Mouse (Mus musculus): Measurements from ENCODE around the gene Rps27.
"Not testable (repeated sequence)": the region's sequence is repeated elsewhere in the genome, so short reads cannot be mapped to it uniquely, and the experiment has no call there.

The Rps27 gene

DNA sequence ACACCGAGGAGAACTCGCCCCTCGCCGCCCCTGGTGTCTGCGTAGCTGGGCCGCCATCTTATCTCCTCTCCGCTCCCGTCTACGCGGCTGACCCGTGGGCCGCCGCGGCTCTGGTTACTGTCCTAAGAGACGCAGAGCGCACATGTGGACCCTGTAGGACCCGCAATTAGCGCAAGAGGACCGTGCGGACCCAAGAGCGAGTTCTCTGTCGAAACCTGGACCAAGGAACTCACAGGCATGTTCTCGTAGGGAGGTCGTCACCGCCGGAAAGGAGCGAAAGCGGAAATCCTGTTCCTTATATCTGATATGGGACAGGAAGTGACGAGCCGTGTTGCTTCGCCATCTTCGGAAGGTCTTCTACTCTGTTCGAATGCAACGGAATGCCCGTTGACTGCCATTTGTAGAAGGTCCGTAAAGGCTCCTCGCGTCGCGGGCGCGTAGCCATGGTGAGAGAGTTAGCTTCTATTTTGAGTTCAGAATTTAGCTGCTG, at the start of gene Rps27, which contains the start of gene Rab13:
Gene Rps27, minus strand, starts transcription at position 275 of the 490 bp plus-strand sequence.
Gene Rab13, plus strand, starts transcription at position 319 of the 490 bp plus-strand sequence.
- DNase-seq (ENCODE audit: low spot score in 2 of 2) = peak; percentile 95 to 97

- DNase-seq (ENCODE audit: low spot score in 2 of 2) = no peak
Measured at GRCm38 (mm10) chr3:90258521-90258920, 45.1 kb upstream of the Rps27 start.

GRCm38 (mm10) chr3:90256731-90257530, 43.5 kb upstream of the Rps27 start:
- DNase-seq (ENCODE audit: low spot score in 2 of 2) = no peak

DNA sequence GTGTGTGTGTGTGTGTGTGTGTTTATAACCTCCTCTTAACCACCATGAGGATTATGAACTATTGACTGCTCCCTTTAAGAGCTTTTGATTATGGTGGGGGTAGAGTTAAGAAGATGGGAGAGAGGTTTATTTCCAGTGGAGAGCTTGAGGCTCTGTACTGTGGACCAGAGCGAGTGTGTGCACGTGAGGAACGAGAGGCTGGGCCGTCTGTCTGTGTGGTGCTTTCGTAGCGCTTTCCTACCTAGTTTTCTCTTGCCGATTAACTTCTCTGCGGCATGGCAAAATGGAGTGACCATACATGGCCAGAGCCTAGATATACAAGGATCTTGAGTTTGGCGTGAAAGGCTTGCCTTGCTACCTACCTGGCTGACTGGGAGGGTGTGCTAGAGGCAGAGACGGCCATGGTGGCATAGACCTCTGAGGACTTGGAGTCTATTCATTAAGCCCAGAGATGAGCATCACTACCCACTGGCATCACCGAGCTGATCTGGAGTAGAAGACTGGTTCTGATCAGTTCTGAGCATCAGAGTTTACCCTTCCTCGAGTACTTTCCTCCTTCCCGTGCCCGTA, 42.4 kb upstream of the Rps27 start:
- no peak for DNase-seq (ENCODE audit: low spot score in 2 of 2)

DNA sequence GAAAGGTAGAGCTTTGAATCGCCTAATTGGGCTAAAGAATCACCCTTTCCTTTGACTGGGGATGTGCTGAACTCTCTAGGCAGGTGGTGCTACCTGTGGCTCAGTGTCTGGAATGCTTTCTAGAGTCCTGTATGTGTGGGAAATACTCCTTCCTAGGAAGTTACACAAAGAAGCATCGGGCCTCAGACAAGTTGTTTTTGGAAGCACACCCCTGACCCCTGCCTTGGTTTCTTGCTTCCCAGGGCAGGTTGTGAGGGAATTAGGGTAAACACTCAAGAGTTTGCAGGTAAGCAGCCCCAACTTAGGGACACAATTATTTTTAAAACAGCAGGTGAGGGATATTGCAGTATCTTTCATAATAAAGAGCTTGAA, 41.7 kb upstream of the Rps27 start:
- no peak for DNase-seq (ENCODE audit: low spot score in 2 of 2)

GRCm38 (mm10) chr3:90254419-90255193, 41.2 kb upstream of the Rps27 start:
- no peak for DNase-seq (ENCODE audit: low spot score in 2 of 2)

GRCm38 (mm10) chr3:90253653-90254418, 40.4 kb upstream of the Rps27 start, which contains the start of gene Crtc2:
Gene Crtc2, plus strand, starts transcription at chr3:90254163.
- peak; percentile 98 to 99 for DNase-seq (ENCODE audit: low spot score in 2 of 2)

DNA sequence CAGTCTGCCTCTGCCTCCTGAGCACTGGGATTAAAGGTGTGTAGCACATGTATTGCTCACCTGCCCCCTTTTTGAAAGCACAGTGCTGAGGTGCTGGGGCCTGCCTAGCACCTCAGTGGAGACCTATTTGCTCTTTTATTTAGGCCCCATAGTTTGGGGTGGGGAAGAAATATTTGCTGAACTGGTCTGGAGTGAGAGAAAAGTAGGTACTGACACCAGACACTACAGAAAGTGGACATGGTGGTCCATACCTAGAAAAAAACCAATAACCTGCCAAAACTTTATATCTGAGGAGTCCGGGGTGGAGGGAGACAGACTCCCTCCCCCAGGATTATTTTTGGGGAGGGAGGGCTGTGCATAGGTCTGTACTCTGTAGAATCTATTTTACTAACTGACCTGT, 39.7 kb upstream of the Rps27 start:
- not testable (repeated sequence) for DNase-seq (ENCODE audit: low spot score in 2 of 2)

DNA sequence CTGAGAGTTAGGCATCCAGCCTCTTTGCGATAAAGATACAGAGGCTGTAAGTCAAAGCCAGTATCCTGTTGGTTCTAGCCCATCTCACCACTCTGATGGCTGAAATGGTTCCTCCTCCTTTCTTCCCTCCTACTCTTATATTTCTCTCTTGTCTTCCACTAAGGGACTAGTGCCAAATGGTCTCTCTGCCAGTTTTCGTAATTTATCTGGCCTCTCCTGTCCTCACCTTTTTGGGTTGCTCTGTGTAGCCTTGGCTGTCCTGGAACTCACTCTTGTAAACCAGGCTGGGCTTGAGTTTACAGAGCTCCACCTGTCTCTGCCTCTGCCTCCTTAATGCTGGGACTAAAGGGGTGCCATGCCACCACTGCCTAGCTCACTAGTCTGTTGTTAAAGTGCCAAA, 39.2 kb upstream of the Rps27 start:
- not testable (repeated sequence) for DNase-seq (ENCODE audit: low spot score in 2 of 2)

- not testable (repeated sequence) for DNase-seq (ENCODE audit: low spot score in 2 of 2)
Measured at GRCm38 (mm10) chr3:90251731-90252226, 38.3 kb upstream of the Rps27 start.

GRCm38 (mm10) chr3:90250791-90251190, 37.3 kb upstream of the Rps27 start:
- no peak for DNase-seq (ENCODE audit: low spot score in 2 of 2)

GRCm38 (mm10) chr3:90248746-90249100, 35.3 kb upstream of the Rps27 start:
- DNase-seq (ENCODE audit: low spot score in 2 of 2) = no peak

- peak; percentile 96 to 98 for DNase-seq (ENCODE audit: low spot score in 2 of 2)
Measured at GRCm38 (mm10) chr3:90247960-90248745, 34.7 kb upstream of the Rps27 start, which contains the start of gene Slc39a1. Gene Slc39a1, plus strand, starts transcription at chr3:90248172.

DNA sequence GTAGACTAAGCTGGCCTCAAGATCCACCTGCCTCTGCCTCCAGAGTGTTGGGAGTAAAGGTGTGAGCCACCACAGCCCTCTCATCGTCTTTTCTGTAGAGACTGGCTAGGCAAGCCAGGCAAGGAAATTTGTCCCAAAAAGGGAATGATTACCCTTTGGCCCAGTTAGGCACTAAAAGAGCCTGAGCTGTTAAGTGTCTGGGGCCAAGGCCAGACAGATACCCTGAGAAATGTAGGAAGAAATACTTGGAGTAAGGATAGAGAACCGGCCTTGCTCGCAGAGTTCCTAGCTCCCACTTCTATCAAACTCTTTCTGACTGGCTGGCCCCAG, 34.1 kb upstream of the Rps27 start:
- no peak for DNase-seq (ENCODE audit: low spot score in 2 of 2)

DNA sequence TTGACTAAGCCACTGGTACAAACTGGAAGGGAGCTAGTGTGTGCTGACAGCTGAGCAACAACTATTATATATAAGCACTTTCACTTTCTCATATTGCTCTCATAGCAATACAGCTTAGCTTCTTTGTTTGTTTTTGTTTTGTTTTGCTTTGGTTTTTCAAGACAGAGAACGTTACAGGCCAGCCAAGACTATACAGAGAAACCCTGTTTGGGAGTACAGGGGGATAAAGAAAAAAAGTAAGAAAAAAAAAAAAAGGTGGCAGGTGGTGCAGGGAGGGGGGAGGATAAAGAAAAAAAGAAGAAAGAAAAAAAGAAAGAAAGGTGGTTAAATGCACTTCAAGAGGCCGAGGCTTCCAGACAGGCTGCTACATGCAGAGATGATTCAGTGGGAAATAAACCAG, 32.0 kb upstream of the Rps27 start:
- DNase-seq (ENCODE audit: low spot score in 2 of 2) = no peak

DNA sequence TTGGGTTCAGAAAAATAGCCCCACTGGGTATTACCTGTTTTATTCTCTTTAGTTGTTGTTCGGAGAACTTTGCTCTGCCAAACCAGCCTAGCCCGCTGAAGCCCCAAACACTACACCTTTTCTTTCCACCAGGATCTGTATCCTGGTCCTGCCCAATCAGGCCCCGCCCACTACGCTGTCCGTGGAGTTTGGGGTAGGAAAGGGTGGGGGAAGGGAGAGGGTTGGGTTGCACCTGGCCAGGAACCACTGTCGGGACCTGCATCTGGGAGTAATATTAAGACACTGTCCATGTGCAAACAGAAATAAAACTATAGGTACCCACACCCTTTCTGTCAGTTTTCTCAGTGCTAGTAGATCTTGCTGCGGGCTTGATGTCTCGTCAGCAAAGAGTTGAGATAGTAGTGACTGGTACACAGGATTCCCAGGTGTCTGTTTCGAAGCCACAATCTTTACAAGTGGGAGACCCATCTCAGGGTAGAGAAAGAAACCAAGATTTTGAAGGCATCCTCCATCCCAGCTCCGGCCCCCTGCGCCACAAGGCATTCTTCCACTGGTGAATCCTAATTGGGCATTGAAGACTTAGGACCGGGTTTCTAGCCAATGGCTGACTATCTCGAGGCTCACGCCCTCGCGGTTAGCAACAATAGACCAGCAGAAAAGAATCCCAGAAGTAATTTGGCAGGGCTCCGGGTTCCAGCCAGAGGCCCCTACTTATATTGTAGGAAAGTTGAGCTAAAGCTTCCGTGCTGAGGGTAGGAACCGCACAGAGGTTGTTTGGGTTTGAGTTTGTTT, 29.7 kb upstream of the Rps27 start, which contains the start of gene Creb3l4:
Gene Creb3l4, minus strand, starts transcription at position 529 of the 792 bp plus-strand sequence.
- DNase-seq (ENCODE audit: low spot score in 2 of 2) = peak in 1 of 2 experiments; percentile 59

DNA sequence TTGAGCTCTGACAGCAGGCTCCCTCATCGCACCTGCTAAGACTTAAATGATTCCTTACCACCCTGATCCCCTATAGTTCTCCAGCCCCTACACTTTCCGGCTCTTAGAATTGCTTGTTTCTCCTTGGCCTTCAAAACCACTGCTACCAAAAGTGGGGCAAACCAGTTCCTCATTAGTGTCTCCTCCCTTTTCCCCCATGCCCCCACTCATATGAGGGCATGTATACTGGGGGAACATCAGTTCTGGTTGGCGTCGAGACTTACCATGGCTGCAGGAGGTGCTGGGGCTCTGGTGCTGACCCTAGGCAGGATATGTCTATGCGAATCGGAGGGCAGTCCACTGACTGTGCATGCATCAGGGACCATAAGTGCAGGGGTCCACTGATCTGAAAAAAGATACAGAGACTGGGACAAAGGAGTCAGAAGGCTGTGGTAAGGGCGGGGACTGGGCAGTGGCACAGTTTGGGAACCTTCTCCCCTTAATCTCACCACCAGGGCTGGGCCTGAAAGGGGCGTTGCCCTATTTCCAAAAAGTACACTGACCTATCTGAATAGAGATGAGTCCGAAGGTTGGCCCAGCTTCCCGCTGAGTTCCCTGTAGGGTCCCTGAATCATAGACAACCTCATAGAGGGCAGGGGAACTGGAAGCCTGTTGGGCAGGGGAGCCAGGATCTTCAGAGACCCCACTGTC, 28.4 kb upstream of the Rps27 start:
- DNase-seq (ENCODE audit: low spot score in 2 of 2) = no peak

DNA sequence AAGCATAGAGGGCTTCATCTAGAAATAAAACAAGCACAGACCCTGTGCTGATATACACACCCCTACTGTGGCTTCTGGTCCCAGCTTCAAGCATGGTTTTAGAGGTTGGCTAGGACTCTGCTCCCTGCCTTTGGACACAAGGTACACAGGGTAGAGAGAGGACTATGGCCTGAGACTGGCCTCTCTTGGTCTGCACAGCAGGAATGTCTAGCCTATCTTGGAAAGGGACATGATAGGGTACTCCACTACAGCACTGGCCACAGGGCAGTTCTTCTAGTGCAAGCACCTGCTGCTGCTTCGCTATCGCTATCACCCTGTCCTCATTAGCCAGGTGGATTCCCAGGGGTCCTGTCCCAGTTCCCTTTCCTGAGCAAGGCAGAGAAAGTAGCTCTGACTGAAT, 27.8 kb upstream of the Rps27 start:
- DNase-seq (ENCODE audit: low spot score in 2 of 2) = no peak
